Mouse (Mus musculus): ENCODE data around the gene Pcgf3. TPM values are rescaled to one million over a fixed set of nuclear protein-coding genes. Genes with fewer than 3 reads are reported as not detected.

The Pcgf3 gene
- 24.0 and 24.3 TPM in 2 replicates for polyA plus RNA-seq (2015; fragmentation: Nextera tagmentation; extraction: Ambion mirVana)

DNA sequence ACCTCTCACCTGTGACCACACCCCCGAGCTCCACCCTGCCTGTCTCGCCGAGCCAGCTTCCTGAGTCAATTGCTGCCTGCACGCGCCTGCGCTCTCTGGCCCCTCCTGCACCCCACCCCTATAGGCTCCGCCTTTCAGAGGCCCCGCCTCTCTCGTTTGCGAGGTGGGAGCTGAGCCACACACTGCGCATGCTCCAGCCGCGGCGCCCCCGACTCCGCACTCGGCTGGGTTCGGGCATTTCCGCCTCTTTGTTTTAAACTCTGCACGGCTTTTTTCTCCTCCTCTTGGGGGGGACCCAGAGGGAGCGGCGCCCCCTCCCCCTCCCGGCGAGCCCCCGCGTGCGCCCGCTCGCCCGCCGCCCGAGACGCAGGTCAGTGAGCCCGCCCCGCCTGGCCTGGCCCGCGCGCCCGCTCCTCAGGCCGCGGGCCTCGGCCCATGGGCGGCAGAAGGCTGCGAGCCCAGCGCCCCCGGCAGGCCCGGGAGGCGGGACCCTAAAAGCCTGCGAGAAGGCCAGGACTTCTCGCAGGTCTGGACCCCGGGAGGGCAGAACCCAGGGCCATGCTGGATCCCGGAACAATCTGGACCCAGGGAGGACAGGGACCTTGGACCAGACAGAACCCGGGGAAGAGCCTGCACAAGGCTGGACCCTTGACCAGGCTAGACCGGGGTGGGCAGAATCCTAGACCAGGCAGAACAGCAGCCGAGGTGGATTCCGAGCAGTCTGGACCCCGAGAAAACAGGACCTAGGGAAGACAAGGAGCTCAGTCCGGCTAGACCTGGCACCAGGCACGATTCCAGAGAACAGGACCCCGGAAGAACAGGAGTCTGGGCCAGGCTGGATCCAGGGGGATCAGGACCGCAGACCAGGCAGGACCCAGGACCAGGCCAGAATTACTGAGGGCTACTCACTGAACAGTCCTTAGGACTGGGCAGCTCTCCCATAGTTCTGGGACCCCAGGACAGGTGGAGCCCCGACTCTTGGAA is at the start of gene Pcgf3:
TSS of gene Pcgf3 (plus strand) at position 151 of the 984 bp plus-strand sequence.
- H3K27me3 ChIP-seq, result 0 out of 2 replicates have a peak, but pooled peaks cover 10% of the 10 kb centered on the region
- peak within 1 kb of the TSS; percentile 96 for H3K9ac ChIP-seq
- peak within 1 kb of the TSS; percentile 83 for H3K4me3 ChIP-seq
- peaks cover 45% of the 10 kb centered on the region for H3K4me1 ChIP-seq (replicated peaks)
- H3K36me3 ChIP-seq, result no peaks in the 10 kb centered on the region
- H3K4me2 ChIP-seq, result peak within 1 kb of the TSS; percentile 94
- WGBS, result 1% methylated on average over 55 of the region's 62 CpGs
- peak within 1 kb of the TSS; percentile 84 for H3K27ac ChIP-seq (replicated peaks)
- ATAC-seq (ENCODE audit: low FRiP score, low read depth), result peak; percentile 98
- H3K9me3 ChIP-seq, result no peaks in the 10 kb centered on the region

DNA sequence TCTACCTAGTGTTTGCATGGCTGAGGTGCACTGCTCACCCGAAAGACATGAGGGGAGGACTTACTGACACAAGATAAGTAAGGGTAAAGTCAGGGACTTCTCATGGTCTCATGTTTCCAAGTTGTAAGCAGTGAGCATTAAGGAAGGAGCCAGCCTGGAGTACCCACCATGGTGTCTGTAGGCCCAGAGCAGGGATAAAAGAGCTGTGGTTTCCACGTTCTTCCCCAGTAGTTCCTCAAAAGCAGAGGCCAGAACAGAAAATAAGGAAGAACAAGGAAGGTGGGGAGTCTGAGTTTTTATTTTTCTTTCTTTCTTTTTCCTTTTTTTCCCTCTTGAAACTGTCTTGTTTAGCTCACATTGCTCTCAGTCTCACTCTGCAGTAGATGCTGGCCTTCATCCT is 46.3 kb upstream of the Pcgf3 start:
- H3K9ac ChIP-seq, result no peak overlapping the region
- no peaks in the 10 kb centered on the region for H3K9me3 ChIP-seq
- H3K27ac ChIP-seq (replicated peaks), result no peak overlapping the region
- no peaks in the 10 kb centered on the region for H3K4me1 ChIP-seq (replicated peaks)
- no peak for ATAC-seq (ENCODE audit: low FRiP score, low read depth)
- no peak overlapping the region for H3K4me3 ChIP-seq
- 90% methylated on average over 2 of the region's 2 CpGs for WGBS
- H3K36me3 ChIP-seq, result no peaks in the 10 kb centered on the region
- no peak overlapping the region for H3K4me2 ChIP-seq
- H3K27me3 ChIP-seq, result no peaks in the 10 kb centered on the region

DNA sequence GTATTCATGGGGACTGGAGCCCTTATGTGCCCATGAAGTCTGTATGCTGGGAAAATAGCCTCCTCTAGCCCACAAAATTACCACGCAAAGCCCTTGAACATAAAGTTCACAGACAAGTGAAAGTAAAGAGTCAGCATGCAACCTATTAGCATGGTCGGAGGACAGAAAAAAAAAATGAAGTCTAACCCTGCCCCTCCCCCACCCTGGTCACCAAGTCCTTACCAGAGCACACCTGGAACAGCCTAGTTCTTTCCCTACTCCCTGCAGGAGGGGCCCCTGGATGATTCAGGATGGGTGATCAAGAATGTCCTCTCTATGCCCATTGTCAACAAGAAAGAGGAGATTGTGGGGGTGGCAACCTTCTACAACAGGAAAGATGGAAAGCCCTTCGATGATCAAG is 38.3 kb upstream of the Pcgf3 start:
- H3K4me1 ChIP-seq (replicated peaks), result no peaks in the 10 kb centered on the region
- no peaks in the 10 kb centered on the region for H3K36me3 ChIP-seq
- H3K9me3 ChIP-seq, result no peaks in the 10 kb centered on the region
- H3K9ac ChIP-seq, result no peak overlapping the region
- H3K4me2 ChIP-seq, result no peak overlapping the region
- 84% methylated on average over 3 of the region's 3 CpGs for WGBS
- no peak overlapping the region for H3K27ac ChIP-seq (replicated peaks)
- H3K27me3 ChIP-seq, result no peaks in the 10 kb centered on the region
- no peak for ATAC-seq (ENCODE audit: low FRiP score, low read depth)
- H3K4me3 ChIP-seq, result no peak overlapping the region

DNA sequence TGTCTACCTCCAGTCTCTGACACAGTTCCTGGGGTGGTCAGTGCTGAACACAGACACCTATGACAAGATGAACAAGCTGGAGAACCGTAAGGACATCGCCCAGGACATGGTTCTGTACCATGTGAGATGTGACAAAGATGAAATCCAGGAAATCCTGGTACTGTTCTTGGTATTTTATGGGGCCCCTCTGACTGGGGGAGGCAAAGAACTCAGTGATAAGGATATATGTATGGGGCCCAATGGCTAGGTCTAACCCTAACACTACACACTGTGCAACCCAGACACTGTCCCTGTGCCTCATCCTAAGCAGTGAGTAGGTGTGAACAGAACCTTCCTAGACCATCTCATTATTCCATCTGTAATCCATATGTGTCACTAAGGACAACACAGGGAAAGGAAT is 37.6 kb upstream of the Pcgf3 start:
- H3K4me2 ChIP-seq, result no peak overlapping the region

DNA sequence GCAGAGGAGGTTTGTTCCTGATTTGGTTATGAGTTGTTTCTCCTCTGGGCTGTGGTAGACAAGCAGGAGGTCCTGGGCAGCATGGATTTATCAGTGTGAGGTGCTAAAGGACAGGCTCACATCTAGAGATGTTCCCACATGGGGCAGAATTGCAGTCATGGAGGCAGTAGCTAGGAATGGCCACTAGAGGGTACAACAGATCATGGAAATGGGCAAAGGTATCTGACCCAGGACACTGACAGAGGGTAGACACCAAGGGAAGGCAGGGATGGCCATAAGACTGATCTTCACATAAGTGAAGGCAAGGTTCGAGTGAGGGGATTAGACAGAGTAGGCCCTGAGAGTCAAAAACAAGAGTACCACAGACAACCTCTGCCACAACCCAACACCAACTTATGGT is 33.8 kb upstream of the Pcgf3 start:
- 60% methylated on average over 1 of the region's 1 CpGs for WGBS
- Histone ChIP-seq H3K4me1 (replicated peaks) (no peaks in the 10 kb centered on the region), H3K27me3 (no peaks in the 10 kb centered on the region), H3K36me3 (peaks cover 23% of the 10 kb centered on the region), H3K9ac (no peak overlapping the region), H3K4me2 (no peak overlapping the region), H3K9me3 (no peaks in the 10 kb centered on the region), H3K4me3 (no peak overlapping the region), H3K27ac (replicated peaks) (no peak overlapping the region)
- ATAC-seq (ENCODE audit: low FRiP score, low read depth), result peak; percentile 42; the same call in 1 of the 2 replicates

More for the DNA sequence above, 37.6 kb upstream of the Pcgf3 start:
- Histone ChIP-seq H3K4me3 (no peak overlapping the region), H3K9me3 (no peaks in the 10 kb centered on the region), H3K36me3 (no peaks in the 10 kb centered on the region), H3K4me1 (replicated peaks) (no peaks in the 10 kb centered on the region), H3K27ac (replicated peaks) (no peak overlapping the region), H3K27me3 (no peaks in the 10 kb centered on the region), H3K9ac (no peak overlapping the region)
- WGBS, result 88% methylated on average over 2 of the region's 2 CpGs
- ATAC-seq (ENCODE audit: low FRiP score, low read depth), result no peak

DNA sequence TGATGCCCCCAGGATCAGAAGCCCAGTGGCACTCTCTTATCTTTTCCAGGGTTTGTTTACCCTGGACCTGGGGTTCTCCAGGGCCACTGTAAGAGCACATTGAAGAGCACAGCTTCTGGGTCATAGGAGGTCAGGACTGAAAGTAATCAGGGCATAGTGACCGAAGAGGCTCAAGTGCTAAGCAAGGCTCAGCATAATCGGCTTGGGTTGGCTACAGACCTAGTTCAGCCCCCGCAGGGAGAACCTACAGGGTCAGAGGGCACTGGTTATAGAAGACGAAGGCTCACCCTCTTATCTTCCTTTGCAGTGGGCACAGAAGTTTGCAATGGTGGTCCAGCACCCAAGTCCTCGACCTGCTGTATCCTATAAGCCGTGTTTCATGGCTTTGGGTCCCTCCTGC is 29.8 kb upstream of the Pcgf3 start:
- Histone ChIP-seq H3K4me3 (no peak overlapping the region), H3K27me3 (no peaks in the 10 kb centered on the region), H3K27ac (replicated peaks) (no peak overlapping the region), H3K36me3 (peaks cover 29% of the 10 kb centered on the region), H3K9ac (no peak overlapping the region), H3K4me2 (no peak overlapping the region), H3K9me3 (no peaks in the 10 kb centered on the region), H3K4me1 (replicated peaks) (peaks cover 13% of the 10 kb centered on the region)
- 92% methylated on average over 6 of the region's 6 CpGs for WGBS
- no peak for ATAC-seq (ENCODE audit: low FRiP score, low read depth)

DNA sequence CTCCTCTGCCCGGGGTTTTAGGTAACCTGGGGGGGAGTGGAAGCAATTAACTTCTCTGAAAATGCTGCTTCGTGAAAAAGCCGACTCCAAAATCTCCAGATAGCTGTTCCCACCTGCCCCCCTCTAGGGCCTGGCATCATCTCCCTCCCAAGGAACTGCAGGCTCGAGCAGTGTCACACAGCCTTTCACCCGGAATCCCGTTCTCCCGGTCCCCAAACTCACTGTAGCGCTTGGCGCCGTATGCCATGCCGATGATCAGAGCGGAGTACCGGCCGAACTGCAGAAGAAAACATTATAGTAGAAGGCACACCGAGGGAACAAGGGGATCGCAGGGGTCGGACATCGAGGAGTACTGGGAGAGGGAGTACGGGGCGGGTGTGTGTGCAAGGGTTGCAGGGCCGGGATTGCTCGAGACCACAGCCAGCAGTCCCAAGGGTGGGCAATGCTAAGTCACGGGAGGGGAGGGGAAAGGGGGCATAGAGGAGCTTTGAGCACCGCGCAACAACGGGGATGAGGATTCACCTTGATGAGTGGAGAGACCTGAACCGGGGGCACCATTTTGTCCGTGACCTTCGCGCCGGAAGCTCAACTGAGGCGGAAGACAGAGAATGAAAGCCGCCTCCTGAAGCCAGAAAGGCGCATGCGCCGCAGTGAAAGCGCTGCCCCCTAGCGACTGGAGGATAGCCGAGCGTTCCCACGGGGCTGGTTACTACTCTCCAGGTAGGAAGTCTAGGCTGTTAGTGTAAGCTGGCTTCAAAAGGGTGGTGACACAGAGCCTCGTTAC is 27.0 kb upstream of the Pcgf3 start, which contains the start of gene Atp5k:
TSS of gene Atp5k (minus strand) at position 645 of the 784 bp plus-strand sequence.
- 1% methylated on average over 42 of the region's 42 CpGs for WGBS
- Histone ChIP-seq H3K9ac (peak within 1 kb of the TSS; percentile 73), H3K27me3 (no peaks in the 10 kb centered on the region), H3K36me3 (peaks cover 29% of the 10 kb centered on the region), H3K4me1 (replicated peaks) (peaks cover 13% of the 10 kb centered on the region), H3K27ac (replicated peaks) (peak within 1 kb of the TSS; percentile 46), H3K4me3 (peak within 1 kb of the TSS; percentile 70), H3K4me2 (peak within 1 kb of the TSS; percentile 88), H3K9me3 (no peaks in the 10 kb centered on the region)
- peak; percentile 90 for ATAC-seq (ENCODE audit: low FRiP score, low read depth)

DNA sequence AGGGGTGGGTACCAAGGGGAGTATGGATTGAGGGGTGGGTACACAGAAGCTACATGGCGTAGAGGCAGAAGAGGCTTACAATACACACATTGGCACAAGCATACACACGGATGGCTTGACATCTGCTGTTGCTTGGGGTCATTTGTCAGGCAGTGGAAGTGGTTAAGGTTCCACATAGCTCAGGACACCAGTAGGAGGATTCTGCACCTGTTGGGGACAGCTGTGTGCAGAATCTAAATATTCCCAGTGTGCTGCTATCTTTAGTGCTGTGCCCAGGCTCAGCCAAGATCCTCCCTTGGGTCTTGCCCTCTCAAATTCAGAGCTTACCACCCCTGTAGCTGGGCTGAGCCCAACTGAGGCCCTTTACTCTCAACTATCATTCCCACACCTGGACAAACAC is 24.9 kb upstream of the Pcgf3 start:
- H3K27ac ChIP-seq (replicated peaks), result no peak overlapping the region
- ATAC-seq (ENCODE audit: low FRiP score, low read depth), result no peak
- 76% methylated on average over 2 of the region's 2 CpGs for WGBS
- H3K9ac ChIP-seq, result no peak overlapping the region
- no peaks in the 10 kb centered on the region for H3K27me3 ChIP-seq
- peaks cover 14% of the 10 kb centered on the region for H3K36me3 ChIP-seq
- H3K4me1 ChIP-seq (replicated peaks), result peaks cover 13% of the 10 kb centered on the region
- H3K4me3 ChIP-seq, result no peak overlapping the region
- no peaks in the 10 kb centered on the region for H3K9me3 ChIP-seq
- H3K4me2 ChIP-seq, result no peak overlapping the region

DNA sequence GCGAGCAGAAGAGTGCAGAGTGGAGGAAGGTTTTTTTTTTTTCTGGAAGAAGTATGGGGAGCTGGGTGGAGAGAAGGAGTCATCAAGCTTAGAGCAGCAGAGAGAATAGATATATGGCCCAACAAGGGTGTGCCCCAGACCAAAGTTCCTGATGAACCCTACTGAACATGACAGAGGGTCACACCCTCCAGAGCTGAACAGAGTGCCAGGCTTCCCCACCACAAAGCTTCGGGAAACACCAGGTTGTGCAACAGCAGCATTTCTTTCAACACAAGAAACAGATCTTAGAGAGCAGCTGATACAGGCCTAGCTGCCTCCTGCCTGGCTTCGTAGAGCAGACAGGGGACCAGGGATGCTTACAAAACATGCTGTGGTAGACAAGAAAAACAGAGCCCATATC is 14.1 kb upstream of the Pcgf3 start:
- Histone ChIP-seq H3K27me3 (peaks cover 6% of the 10 kb centered on the region; the same call in 1 of the 2 replicates), H3K4me3 (no peak overlapping the region), H3K4me2 (no peak overlapping the region), H3K9ac (no peak overlapping the region), H3K9me3 (no peaks in the 10 kb centered on the region), H3K27ac (replicated peaks) (no peak overlapping the region), H3K36me3 (no peaks in the 10 kb centered on the region), H3K4me1 (replicated peaks) (no peaks in the 10 kb centered on the region; the same call in 1 of the 2 replicates)
- no peak for ATAC-seq (ENCODE audit: low FRiP score, low read depth)
- 91% methylated on average over 3 of the region's 3 CpGs for WGBS

DNA sequence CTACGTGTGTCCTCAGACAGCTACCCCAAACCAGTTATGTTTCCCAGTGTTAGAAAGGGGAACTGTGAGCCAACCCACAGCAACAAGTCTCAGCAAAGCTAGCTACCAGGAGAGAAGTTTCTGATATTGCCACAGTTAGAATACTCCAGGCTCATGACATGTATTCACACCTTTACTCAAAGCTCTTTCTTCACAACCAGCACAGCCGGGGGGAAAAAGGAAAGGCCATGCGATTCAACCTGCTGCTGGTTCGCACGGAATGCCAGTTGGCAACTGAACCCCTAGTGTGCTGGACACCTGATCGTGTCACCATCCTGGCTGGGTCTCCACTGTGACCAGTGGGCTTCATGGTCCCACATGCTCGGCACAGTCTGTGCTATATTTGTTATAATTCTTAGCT is 13.2 kb upstream of the Pcgf3 start:
- Histone ChIP-seq H3K4me2 (no peak overlapping the region), H3K9me3 (no peaks in the 10 kb centered on the region), H3K9ac (no peak overlapping the region), H3K27ac (replicated peaks) (no peak overlapping the region), H3K4me3 (no peak overlapping the region), H3K4me1 (replicated peaks) (no peaks in the 10 kb centered on the region; the same call in 1 of the 2 replicates), H3K27me3 (peaks cover 6% of the 10 kb centered on the region; the same call in 1 of the 2 replicates), H3K36me3 (no peaks in the 10 kb centered on the region)
- 79% methylated on average over 7 of the region's 7 CpGs for WGBS
- no peak for ATAC-seq (ENCODE audit: low FRiP score, low read depth)

DNA sequence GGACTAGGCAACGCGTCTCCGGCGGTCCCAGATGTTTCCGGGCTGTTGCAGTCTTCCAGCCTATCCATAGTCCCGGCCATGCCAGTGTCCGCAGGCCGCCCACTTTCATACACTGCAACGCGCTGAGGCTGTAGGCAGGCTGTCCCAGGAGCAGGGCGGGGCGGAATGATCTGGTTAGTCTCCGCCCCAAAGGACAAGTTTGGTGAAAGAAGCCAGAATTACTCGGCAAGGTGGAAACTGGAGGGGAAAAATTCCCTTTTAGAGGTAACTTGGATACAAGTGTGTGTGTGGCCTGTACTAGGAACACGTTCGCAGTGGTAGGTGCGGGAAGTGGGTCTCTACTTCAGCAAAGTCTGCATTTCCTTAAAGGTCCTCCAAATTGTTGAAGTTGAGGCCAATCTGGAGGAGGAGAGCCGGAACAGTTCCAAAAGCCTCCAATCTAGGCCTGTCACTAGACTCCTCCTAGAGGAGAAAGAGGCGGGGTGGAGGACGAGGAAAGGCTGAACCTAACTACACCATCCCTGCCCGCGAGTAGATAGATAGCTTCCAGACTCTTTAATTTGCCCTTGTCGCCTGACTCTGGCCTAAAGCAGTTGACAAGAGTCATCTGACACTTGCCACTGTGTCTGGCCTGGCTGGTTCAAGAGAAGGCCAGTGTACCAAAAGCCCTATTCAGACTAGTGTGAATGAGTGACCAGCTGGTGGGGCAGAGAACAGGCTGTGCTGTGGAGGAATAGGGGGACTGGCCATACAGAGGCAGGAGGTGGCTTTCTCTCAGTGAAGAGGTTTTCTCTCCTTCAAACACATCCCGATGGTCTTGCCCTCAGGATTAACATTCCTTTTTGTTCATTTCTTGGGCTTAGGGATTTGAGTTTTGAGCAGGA is 12.0 kb upstream of the Pcgf3 start, which contains the start of gene Mfsd7a:
TSS of gene Mfsd7a (minus strand) at position 107 of the 884 bp plus-strand sequence.
- Histone ChIP-seq H3K27ac (replicated peaks) (no peak within 1 kb of the TSS), H3K4me2 (peak within 1 kb of the TSS; percentile 52), H3K9ac (no peak within 1 kb of the TSS), H3K27me3 (peaks cover 6% of the 10 kb centered on the region; the same call in 1 of the 2 replicates), H3K4me1 (replicated peaks) (no peaks in the 10 kb centered on the region; the same call in 1 of the 2 replicates), H3K36me3 (no peaks in the 10 kb centered on the region), H3K4me3 (peak within 1 kb of the TSS; percentile 26), H3K9me3 (no peaks in the 10 kb centered on the region)
- WGBS, result 17% methylated on average over 24 of the region's 24 CpGs
- no peak for ATAC-seq (ENCODE audit: low FRiP score, low read depth)

All from hindbrain, embryonic 15.5 days (tissue).